Mouse (Mus musculus): ENCODE results near the gene Tvp23a. TPM values are rescaled to one million over a fixed set of nuclear protein-coding genes. Genes with fewer than 3 reads are reported as not detected.

Tvp23a gene
- polyA plus RNA-seq, 1 experiment from 2014 or later, result 4.1 TPM

DNA sequence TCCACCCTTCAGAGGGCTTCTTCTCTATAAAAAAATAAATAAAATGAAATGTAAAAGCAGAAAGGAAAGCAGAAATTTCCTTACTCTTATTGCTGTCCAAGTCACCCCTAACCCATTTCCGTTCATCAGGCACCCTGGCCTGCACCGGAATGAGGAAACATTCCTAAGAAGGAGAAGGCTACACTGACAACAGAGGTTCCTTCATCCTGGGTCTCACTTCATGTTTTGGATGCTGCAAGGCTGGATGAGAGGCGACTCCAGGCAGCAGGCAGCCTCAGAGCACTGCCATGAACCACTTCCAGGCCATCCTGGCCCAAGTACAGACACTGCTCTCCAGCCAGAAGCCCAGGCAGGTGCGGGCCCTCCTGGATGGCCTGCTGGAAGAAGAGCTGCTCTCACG is 32.7 kb upstream of the Tvp23a start, which contains the start of gene Ciita:
Ciita (plus strand) TSS at position 203 of the 400 bp plus-strand sequence.
- Histone ChIP-seq H3K9me3 (no peaks in the 10 kb centered on the region), H3K4me1 (peaks cover 7% of the 10 kb centered on the region; the same call in 1 of the 2 replicates), H3K36me3 (no peaks in the 10 kb centered on the region), H3K27ac (replicated peaks) (no peak within 1 kb of the TSS), H3K27me3 (replicated peaks) (peaks cover 19% of the 10 kb centered on the region; the same call in 1 of the 2 replicates), H3K9ac (no peak within 1 kb of the TSS), H3K4me2 (no peak within 1 kb of the TSS), H3K4me3 (no peak within 1 kb of the TSS)
- no peak for ATAC-seq (ENCODE audit: extremely low read depth, insufficient number of reproducible peaks, low FRiP score, low TSS enrichment)
- 58% methylated on average over 5 of the region's 5 CpGs for WGBS

DNA sequence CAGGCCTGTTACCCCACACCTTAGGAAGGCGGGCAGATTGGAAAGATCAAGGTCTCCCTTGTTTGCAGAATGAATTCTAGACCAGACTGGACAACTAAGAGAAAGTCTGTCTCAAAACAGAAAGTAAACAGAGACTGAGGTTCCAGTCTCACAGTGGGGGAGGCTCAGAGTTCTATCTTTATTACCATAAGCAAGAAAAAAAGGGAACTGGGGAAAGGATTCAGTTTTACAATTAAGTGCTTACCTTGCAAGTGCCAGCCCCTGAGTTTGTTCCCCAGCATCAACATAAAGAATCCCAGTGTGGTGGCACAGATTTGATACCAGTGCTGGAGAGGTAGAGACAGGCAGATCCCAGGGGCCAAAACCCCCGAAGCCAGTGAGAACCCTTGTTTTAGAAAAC is 28.8 kb upstream of the Tvp23a start:
- Histone ChIP-seq H3K36me3 (no peaks in the 10 kb centered on the region), H3K9ac (no peak overlapping the region), H3K9me3 (no peaks in the 10 kb centered on the region), H3K4me2 (no peak overlapping the region), H3K4me3 (no peak overlapping the region), H3K27me3 (replicated peaks) (0 out of 2 replicates have a peak, but pooled peaks cover 6% of the 10 kb centered on the region), H3K4me1 (peaks cover 21% of the 10 kb centered on the region), H3K27ac (replicated peaks) (no peak overlapping the region)
- WGBS, result 52% methylated on average over 2 of the region's 2 CpGs
- ATAC-seq (ENCODE audit: extremely low read depth, insufficient number of reproducible peaks, low FRiP score, low TSS enrichment), result no peak

DNA sequence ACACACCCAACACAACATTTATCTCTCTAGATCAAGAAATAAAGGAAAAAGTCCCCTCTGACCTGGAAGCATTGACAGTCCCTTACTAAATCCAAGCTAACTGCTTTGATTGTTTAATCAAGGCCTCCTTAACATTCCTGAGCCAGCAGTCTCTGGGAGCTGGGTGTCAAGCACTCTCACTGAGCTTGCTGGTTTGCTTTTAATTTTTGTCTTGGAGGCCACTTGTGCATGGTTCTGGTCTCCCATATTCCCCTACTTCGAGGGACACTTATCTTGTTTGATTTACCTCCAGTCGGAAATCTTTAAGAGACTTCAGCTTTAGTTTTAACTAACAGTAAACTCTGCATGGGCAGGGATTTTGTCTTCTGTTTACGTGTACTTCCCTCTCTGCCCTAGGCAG is 27.8 kb upstream of the Tvp23a start:
- H3K4me3 ChIP-seq, result no peak overlapping the region
- no peak overlapping the region for H3K27ac ChIP-seq (replicated peaks)
- no peaks in the 10 kb centered on the region for H3K27me3 ChIP-seq (replicated peaks)
- no peaks in the 10 kb centered on the region for H3K36me3 ChIP-seq
- no peak overlapping the region for H3K9ac ChIP-seq
- H3K9me3 ChIP-seq, result no peaks in the 10 kb centered on the region
- WGBS, result 49% methylated on average over 3 of the region's 3 CpGs
- no peak for ATAC-seq (ENCODE audit: extremely low read depth, insufficient number of reproducible peaks, low FRiP score, low TSS enrichment)
- H3K4me1 ChIP-seq, result peaks cover 21% of the 10 kb centered on the region
- H3K4me2 ChIP-seq, result no peak overlapping the region

DNA sequence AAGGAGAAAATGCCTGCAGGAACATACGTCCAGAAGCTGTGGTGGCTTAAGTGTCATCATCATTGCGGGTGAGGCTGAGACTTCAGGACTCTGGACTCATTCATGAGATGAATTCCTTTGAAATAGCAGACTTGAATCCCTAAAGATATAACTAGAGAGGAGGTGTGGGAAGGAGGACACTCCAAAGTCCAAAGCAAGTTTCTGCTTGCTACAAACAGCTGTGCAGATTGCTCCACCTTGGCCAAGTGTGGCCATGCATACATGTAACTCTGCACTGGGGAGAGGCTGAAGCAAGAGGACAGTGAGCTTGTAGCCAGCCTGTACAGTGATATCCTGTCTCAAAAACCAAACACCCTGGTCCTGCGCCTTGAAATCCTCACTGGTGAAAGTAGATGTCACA is 24.8 kb upstream of the Tvp23a start:
- Histone ChIP-seq H3K9me3 (no peaks in the 10 kb centered on the region), H3K4me3 (no peak overlapping the region), H3K36me3 (no peaks in the 10 kb centered on the region), H3K9ac (no peak overlapping the region), H3K27ac (replicated peaks) (no peak overlapping the region), H3K4me1 (peaks cover 21% of the 10 kb centered on the region), H3K4me2 (no peak overlapping the region), H3K27me3 (replicated peaks) (no peaks in the 10 kb centered on the region)
- 83% methylated on average over 3 of the region's 3 CpGs for WGBS
- ATAC-seq (ENCODE audit: extremely low read depth, insufficient number of reproducible peaks, low FRiP score, low TSS enrichment), result no peak

DNA sequence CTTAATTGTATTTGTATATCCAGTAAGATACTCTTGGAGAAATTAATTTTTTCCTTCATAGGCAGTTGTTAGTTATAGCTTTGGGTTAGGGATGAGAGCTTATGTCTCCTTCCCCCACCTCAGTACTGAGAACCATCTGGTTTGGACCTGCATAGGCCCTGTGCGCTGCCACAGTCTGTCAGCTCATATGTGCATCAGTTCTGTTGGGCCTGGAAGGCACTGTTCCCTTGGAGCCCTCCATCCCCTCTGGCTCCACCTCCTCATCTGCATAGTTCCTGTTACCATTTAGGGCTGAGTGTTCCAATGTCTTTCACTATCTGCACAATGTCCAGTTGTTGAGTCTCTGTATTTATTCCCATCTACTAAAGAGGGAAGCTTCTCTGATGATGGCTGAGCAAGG is 21.0 kb upstream of the Tvp23a start:
- Histone ChIP-seq H3K4me1 (peaks cover 4% of the 10 kb centered on the region), H3K27me3 (replicated peaks) (no peaks in the 10 kb centered on the region), H3K4me3 (no peak overlapping the region), H3K27ac (replicated peaks) (no peak overlapping the region), H3K9ac (no peak overlapping the region), H3K4me2 (no peak overlapping the region), H3K9me3 (no peaks in the 10 kb centered on the region), H3K36me3 (no peaks in the 10 kb centered on the region)
- no peak for ATAC-seq (ENCODE audit: extremely low read depth, insufficient number of reproducible peaks, low FRiP score, low TSS enrichment)
- 75% methylated on average over 1 of the region's 1 CpGs for WGBS

DNA sequence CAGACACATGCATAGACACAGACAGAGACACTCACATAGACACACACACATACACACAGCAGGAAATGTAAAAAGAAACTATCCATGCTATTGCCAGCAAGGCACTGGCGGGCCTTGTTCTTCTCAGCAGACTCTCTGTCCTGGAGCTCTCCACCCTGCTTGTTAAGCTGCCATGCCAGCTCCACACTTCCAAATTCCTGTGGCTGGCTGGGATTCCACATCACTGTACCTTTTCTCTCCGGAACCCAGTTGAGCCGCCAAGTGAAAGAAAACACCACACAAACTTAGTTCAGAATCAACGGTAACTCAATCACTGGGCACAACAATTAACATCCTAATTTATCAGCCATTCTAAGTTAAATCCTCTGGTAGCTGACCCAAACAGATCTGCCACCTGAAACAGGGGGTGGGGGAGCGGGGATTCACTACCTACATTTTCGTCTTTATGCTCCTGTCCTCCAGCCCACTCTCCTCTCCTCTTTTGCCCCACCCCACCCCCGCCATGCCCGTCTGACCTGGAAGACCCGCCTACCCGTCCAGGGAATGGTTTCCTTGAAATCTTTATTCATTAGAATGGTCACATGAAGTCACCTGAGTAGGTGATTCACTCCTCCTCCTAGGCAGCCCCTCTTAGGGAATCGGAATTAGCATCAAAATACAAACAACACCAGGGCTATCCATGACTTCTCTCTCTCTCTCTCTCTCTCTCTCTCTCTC is 20.4 kb upstream of the Tvp23a start:
- no peaks in the 10 kb centered on the region for H3K36me3 ChIP-seq
- no peak overlapping the region for H3K27ac ChIP-seq (replicated peaks)
- no peaks in the 10 kb centered on the region; the same call in 1 of the 2 replicates for H3K4me1 ChIP-seq
- WGBS, result 36% methylated on average over 11 of the region's 11 CpGs
- H3K4me2 ChIP-seq, result no peak overlapping the region
- H3K9me3 ChIP-seq, result no peaks in the 10 kb centered on the region
- H3K4me3 ChIP-seq, result no peak overlapping the region
- no peak for ATAC-seq (ENCODE audit: extremely low read depth, insufficient number of reproducible peaks, low FRiP score, low TSS enrichment)
- H3K9ac ChIP-seq, result no peak overlapping the region
- no peaks in the 10 kb centered on the region for H3K27me3 ChIP-seq (replicated peaks)

DNA sequence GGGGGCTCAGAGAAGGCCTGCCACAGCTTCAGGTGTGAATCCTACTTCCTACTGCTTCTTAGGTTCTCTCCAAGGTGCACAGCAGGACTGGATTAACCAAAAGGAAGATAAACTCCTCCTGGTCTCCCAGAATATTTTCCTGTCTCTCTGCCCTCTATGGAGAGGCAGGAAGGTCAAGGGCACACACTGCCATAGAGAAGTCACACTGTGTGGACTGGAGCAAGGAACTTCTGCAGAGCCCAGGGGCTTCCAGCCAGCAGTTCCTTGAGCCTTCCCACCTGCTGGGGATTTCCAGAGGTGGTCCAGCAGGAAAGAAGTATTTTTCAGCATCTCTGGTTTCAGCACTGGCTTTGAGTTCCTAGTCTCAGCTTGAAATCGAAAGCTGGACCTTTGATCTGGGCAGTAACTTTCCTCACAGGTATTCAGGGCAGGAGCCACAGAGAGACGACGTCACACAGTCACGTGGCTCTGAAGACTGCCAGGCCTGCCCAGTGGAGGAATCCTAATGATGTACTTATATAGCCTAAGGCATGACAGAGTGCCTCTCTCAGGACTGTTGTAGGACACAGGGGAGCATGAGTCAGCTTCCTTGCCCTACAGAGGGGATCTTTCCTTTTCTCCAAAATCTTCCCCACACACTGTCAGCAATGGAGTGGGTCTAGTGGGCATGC is 18.0 kb upstream of the Tvp23a start:
- no peak overlapping the region for H3K4me3 ChIP-seq
- 14% methylated on average over 4 of the region's 4 CpGs for whole genome bisulfite sequencing
- no peaks in the 10 kb centered on the region for H3K9me3 ChIP-seq
- no peaks in the 10 kb centered on the region for H3K27me3 ChIP-seq (replicated peaks)
- H3K9ac ChIP-seq, result no peak overlapping the region
- no peaks in the 10 kb centered on the region for H3K36me3 ChIP-seq
- H3K4me2 ChIP-seq, result no peak overlapping the region
- no peaks in the 10 kb centered on the region; the same call in 1 of the 2 replicates for H3K4me1 ChIP-seq
- no peak overlapping the region for H3K27ac ChIP-seq (replicated peaks)
- ATAC-seq (ENCODE audit: extremely low read depth, insufficient number of reproducible peaks, low FRiP score, low TSS enrichment), result no peak

DNA sequence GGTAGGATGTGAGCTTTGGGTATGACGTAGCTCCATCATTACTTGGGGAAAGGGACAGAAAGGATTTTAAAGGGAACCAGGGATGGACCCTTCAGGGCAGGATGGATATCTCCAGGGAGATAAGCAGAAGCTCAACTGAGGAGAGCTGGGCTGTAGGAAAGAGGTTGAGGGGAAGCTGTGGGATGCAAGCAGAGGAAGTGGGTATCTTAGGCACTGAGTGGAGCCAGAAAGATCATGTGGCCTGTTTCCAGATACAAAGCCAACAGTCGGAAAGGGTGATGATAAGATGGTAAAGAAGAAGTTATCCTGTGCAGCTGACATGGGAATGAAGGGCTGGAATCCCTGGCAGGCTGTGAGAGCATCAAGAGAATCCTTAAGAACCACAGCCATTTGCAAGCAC is 14.0 kb upstream of the Tvp23a start:
- H3K36me3 ChIP-seq, result no peaks in the 10 kb centered on the region
- no peaks in the 10 kb centered on the region; the same call in 1 of the 2 replicates for H3K4me1 ChIP-seq
- H3K9me3 ChIP-seq, result no peaks in the 10 kb centered on the region
- no peak overlapping the region for H3K27ac ChIP-seq (replicated peaks)
- H3K4me2 ChIP-seq, result no peak overlapping the region
- no peak for ATAC-seq (ENCODE audit: extremely low read depth, insufficient number of reproducible peaks, low FRiP score, low TSS enrichment)
- no peak overlapping the region for H3K9ac ChIP-seq
- H3K27me3 ChIP-seq (replicated peaks), result no peaks in the 10 kb centered on the region
- no peak overlapping the region for H3K4me3 ChIP-seq
- 50% methylated on average over 2 of the region's 2 CpGs for WGBS

DNA sequence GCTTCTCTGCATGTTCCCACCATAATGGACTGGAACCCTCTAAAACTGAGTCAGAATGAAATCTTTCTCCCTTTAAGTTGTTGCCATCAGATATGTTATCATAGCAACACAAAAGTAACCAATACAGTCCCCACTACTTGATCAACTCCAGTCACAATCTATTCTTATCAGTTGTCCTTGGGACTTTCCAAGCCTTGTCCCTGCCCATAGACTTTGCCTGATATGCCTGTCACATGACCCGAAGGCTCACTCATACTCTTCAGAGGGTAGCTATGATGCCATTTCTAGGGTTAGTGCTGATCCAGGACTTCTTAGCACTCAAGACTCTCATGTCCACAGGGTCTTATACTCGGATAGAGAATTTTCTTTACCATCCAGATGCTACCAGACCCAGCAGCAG is 13.0 kb upstream of the Tvp23a start:
- H3K27ac ChIP-seq (replicated peaks), result no peak overlapping the region
- H3K4me1 ChIP-seq, result no peaks in the 10 kb centered on the region; the same call in 1 of the 2 replicates
- H3K27me3 ChIP-seq (replicated peaks), result no peaks in the 10 kb centered on the region
- H3K9me3 ChIP-seq, result no peaks in the 10 kb centered on the region
- H3K36me3 ChIP-seq, result no peaks in the 10 kb centered on the region
- 58% methylated on average over 2 of the region's 2 CpGs for WGBS
- H3K4me3 ChIP-seq, result no peak overlapping the region
- ATAC-seq (ENCODE audit: extremely low read depth, insufficient number of reproducible peaks, low FRiP score, low TSS enrichment), result no peak
- no peak overlapping the region for H3K4me2 ChIP-seq
- no peak overlapping the region for H3K9ac ChIP-seq

DNA sequence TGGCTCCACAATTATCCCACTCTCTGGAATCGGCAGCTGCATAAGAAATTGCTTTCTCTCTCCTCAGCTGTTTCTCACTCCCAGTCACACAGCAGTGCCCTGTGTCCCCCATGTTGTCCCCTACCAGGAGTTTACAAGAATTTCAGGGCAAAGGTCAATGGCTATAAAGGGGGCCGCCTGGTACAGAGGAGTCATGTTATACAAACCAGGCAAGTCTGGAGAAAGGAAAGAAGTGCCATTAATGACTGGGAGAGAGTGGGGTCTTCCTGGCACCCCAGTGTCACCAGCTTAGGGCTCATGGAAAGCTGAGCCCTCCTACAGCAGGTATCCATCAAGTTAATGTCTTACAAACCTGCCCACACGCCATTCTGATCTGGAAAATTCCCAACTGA is 7.4 kb upstream of the Tvp23a start:
- Histone ChIP-seq H3K4me3 (no peak overlapping the region), H3K9me3 (no peaks in the 10 kb centered on the region), H3K9ac (no peak overlapping the region), H3K4me2 (no peak overlapping the region), H3K4me1 (peaks cover 23% of the 10 kb centered on the region), H3K27me3 (replicated peaks) (no peaks in the 10 kb centered on the region), H3K36me3 (no peaks in the 10 kb centered on the region), H3K27ac (replicated peaks) (no peak overlapping the region)
- 57% methylated on average over 3 of the region's 3 CpGs for WGBS
- no peak for ATAC-seq (ENCODE audit: extremely low read depth, insufficient number of reproducible peaks, low FRiP score, low TSS enrichment)

DNA sequence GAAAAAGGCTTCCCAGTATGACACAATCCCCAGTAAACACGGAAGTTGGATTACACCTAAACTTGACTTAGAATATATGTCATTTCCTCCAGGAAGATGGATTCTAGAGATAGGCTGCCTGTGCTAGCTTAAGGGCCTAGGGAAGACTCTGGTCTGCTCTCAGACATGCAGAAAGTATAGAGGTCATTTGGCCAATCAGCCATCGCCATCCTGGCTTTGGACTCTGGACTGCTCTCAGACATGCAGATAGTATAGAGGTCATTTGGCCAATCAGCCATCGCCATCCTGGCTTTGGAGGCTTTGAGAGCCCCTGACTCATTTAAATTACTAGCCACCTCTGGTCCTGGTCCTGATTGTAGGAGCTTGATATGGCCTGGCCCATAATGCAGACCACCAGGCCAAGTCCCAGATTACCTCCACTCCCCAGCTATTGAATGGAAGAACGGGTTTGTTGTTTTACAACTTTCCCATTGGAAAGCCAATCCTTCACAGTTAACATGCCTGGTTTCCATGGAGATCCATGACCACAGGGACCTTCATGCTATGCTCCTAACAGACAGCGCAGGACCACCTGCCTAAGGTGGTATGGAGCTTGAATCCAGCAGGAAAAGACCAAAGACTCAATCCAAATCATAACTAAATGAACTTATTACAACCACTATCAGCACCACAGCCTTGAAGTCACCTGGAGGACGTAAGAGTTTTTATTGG is 6.9 kb upstream of the Tvp23a start:
- 78% methylated on average over 6 of the region's 6 CpGs for WGBS
- ATAC-seq (ENCODE audit: extremely low read depth, insufficient number of reproducible peaks, low FRiP score, low TSS enrichment), result no peak

More for the DNA sequence above, 6.9 kb upstream of the Tvp23a start:
- H3K9me3 ChIP-seq, result no peaks in the 10 kb centered on the region
- H3K9ac ChIP-seq, result no peak overlapping the region
- H3K4me3 ChIP-seq, result no peak overlapping the region
- H3K27ac ChIP-seq (replicated peaks), result no peak overlapping the region
- H3K4me1 ChIP-seq, result peaks cover 23% of the 10 kb centered on the region
- H3K4me2 ChIP-seq, result no peak overlapping the region
- H3K27me3 ChIP-seq (replicated peaks), result no peaks in the 10 kb centered on the region
- no peaks in the 10 kb centered on the region for H3K36me3 ChIP-seq

All from heart, embryonic 13.5 days (tissue).